13 mouse cellular contexts compared by ENCODE assay signal in the genomic region with DNA sequence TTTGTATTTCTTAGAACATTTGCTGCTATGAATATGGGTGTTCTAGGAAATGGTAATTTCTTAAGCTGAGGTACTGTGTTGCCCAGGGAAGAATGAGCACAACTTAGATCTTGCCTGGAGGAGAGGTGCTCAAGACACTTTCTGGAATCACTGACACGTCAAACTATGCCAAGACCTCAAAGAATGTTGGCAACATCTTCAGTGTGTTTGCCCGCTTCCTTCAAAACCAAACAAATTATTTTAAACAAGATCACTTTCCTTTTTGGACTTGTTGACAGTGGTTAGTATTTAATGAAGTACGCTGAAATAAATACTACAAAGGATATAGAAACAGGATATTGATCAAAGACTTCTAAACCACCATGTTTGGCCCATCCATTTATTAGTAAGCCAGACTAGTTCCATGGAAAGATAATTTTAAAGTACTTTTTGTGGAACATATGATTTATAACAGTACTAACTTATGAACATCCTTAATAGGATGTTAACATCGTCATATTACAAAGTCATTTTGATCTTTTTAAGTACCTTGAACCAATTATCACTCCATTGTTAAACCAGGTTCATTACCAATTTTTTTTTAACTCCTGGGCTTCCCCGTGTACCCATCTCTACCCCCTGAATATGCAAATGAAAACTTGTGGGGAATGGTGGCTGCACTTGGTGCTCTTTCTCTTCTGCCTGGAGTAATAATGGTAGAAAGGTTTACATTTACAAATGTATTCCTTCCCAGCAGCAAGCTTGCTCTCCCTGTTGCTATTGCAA.
"Had no signal": no experiment of that assay in that cellular context is flagged by ENCODE, and none has a peak within 500 bp of the region (broad histone marks: within the 10 kb centered on the region; RNA-seq: fewer than 3 reads in every experiment).

No protein-coding gene starts in this region.

- H3K9me3 ChIP-seq: liver, embryonic 13.5 days; stomach, embryonic 15.5 days had no signal

- H3K27me3 ChIP-seq: liver, embryonic 13.5 days; stomach, embryonic 15.5 days had no signal

- H3K4me1 ChIP-seq: liver, embryonic 13.5 days had no signal

- DNase-seq: kidney, adult 2 months; kidney, postnatal 25 days; liver, embryonic 13.5 days; lung, embryonic 14.5 days; lung, postnatal 14 days; midbrain, embryonic 14.5 days; retina, postnatal 1 day; right cerebral cortex, postnatal 25 days; spleen, adult 18-20 months; thymus, postnatal 36 days had no signal

- H3K36me3 ChIP-seq: liver, embryonic 13.5 days; stomach, embryonic 15.5 days had no signal

- H3K9ac ChIP-seq: liver, embryonic 13.5 days; lung, embryonic 14.5 days; stomach, embryonic 15.5 days had no signal

- H3K4me2 ChIP-seq: liver, embryonic 13.5 days; lung, embryonic 14.5 days; midbrain, embryonic 11.5 days; stomach, embryonic 15.5 days had no signal

- H3K27ac ChIP-seq: kidney, postnatal 0 days; liver, embryonic 13.5 days; stomach, embryonic 15.5 days had no signal

- H3K4me3 ChIP-seq: liver, embryonic 13.5 days; stomach, embryonic 15.5 days had no signal
